Mouse (Mus musculus): Measurements from ENCODE around the gene Capn12.

DNA sequence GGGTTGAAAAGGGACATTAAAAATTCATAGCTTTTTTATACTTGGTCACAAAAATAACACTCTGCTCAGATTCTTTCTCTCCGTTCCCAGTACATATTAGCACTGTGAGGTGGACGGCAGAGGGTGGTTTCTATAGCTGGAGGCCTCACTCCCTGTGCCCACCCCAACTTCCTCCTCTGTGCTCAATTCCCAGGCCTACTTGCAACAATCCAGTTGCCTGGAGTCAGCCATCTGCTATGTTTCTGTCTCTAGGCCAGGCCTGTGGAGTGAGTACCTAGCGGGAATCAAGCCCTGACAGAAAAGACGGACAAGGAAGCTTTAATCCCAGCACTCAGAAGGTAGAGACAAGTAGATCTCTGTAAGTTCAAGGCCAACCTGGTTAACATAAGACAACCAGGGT, 41.4 kb downstream of the Capn12 start:
- TF ChIP-seq POLR2AphosphoS5 (IDR thresholded peaks at IDR 0.05; ENCODE audit: insufficient replicate concordance, low read depth, low read length) (no peak), TAL1 (conservative IDR thresholded peaks at IDR 0.05; ENCODE audit: low read depth, low read length) (no peak), CTCF (IDR thresholded peaks at IDR 0.05; ENCODE audit: low read depth, low read length) (no peak), GATA2 (IDR thresholded peaks at IDR 0.05; ENCODE audit: borderline replicate concordance, low read depth, low read length) (no peak), GATA1 (IDR thresholded peaks at IDR 0.05; ENCODE audit: borderline replicate concordance, low read length) (no peak)
